Mouse (Mus musculus) cerebellum, adult 2 months (tissue): ENCODE measurements around the gene 2310022B05Rik.

Experiments
- CTCF ChIP-seq: fragments of 200-500 bp; IDR thresholded peaks from 2 replicates; pipeline ENCODE4 v1.5.1; 2011; ENCODE audit warnings: low read depth, mild to moderate bottlenecking, control low read depth, low read length, moderate library complexity, borderline replicate concordance; ENCODE audit not compliant: insufficient read depth
- POLR2A ChIP-seq: fragments of 200-500 bp; IDR thresholded peaks from 2 replicates; pipeline ENCODE4 v1.6.1; 2011; ENCODE audit warnings: low read length, control low read depth, borderline replicate concordance; ENCODE audit not compliant: insufficient read depth

GRCm38 (mm10) chr8:124703526-124703925 is 40.4 kb upstream of the 2310022B05Rik start:
- TF ChIP-seq CTCF (no peak), POLR2A (no peak)
